Mouse (Mus musculus) forebrain, embryonic 10.5 days (tissue): ENCODE measurements around the gene Nacc2. TPM values are rescaled to one million over a fixed set of nuclear protein-coding genes. Genes with fewer than 3 reads are reported as not detected.

Experiments used
- DNase-seq: peaks from one replicate; pipeline ENCODE4 v3.0.0-alpha.2; 2017; ENCODE audit warnings: low spot score; ENCODE audit errors: extremely low spot score
- H3K27ac ChIP-seq: fragments of 300-500 bp; sonication (generic); 2 replicates; pipeline ENCODE4 v1.5.1; 2016; ENCODE audit warnings: mild to moderate bottlenecking
- H3K27me3 ChIP-seq: fragments of 300-500 bp; sonication (generic); 2 replicates; pipeline ENCODE4 v1.6.1; 2016; ENCODE audit warnings: mild to moderate bottlenecking; ENCODE audit not compliant: poor library complexity, severe bottlenecking
- H3K36me3 ChIP-seq: fragments of 300-500 bp; sonication (generic); replicated peaks from 2 replicates; pipeline ENCODE4 v1.6.1; 2016; ENCODE audit warnings: mild to moderate bottlenecking, moderate library complexity
- H3K4me1 ChIP-seq: fragments of 300-500 bp; sonication (generic); 2 replicates; pipeline ENCODE4 v1.6.1; 2016
- H3K4me3 ChIP-seq: fragments of 300-500 bp; sonication (generic); 2 replicates; pipeline ENCODE4 v1.5.1; 2016; ENCODE audit warnings: mild to moderate bottlenecking, moderate library complexity
- H3K9me3 ChIP-seq: fragments of 300-500 bp; sonication (generic); 2 replicates; pipeline ENCODE4 v1.6.1; 2016; ENCODE audit warnings: mild to moderate bottlenecking, moderate library complexity
- WGBS: fragments of 180-500 bp; shearing (Covaris S2); methylation state at CpG from one replicate; pipeline ENCODE4 v1.1.7; 2016; 5-methylcytosine and 5-hydroxymethylcytosine counted together
- polyA plus RNA-seq: library from polyadenylated mRNA; unstranded; fragments of >200 nt; fragmentation: Nextera tagmentation; extraction: Ambion mirVana; gene quantifications from 2 replicates; pipeline ENCODE4 v1.2.1, GENCODE M21; 2016

Gene Nacc2
- polyA plus RNA-seq, 1 experiment from 2014 or later: 5.8 TPM

- WGBS: 82% methylated on average over 7 of the region's 7 CpGs
- no peak for DNase-seq
- Histone ChIP-seq H3K9me3 (no peaks in the 10 kb centered on the region), H3K36me3 (no peaks in the 10 kb centered on the region), H3K4me3 (no peak overlapping the region), H3K27ac (no peak overlapping the region), H3K27me3 (no peaks in the 10 kb centered on the region), H3K4me1 (peaks cover 8% of the 10 kb centered on the region)
Measured at GRCm38 (mm10) chr2:26146337-26147042, 23.5 kb upstream of the Nacc2 start.

- Histone ChIP-seq H3K9me3 (no peaks in the 10 kb centered on the region), H3K27ac (no peak overlapping the region), H3K4me3 (no peak overlapping the region), H3K36me3 (no peaks in the 10 kb centered on the region), H3K4me1 (peaks cover 17% of the 10 kb centered on the region), H3K27me3 (no peaks in the 10 kb centered on the region)
- 89% methylated on average over 4 of the region's 4 CpGs for WGBS
- DNase-seq: no peak
Measured at GRCm38 (mm10) chr2:26145113-26145512, 22.1 kb upstream of the Nacc2 start.

- DNase-seq: no peak
- no peak overlapping the region for H3K27ac ChIP-seq
- H3K4me1 ChIP-seq: peaks cover 23% of the 10 kb centered on the region
- 79% methylated on average over 4 of the region's 4 CpGs for WGBS
- no peaks in the 10 kb centered on the region for H3K27me3 ChIP-seq
- no peaks in the 10 kb centered on the region for H3K36me3 ChIP-seq
- H3K4me3 ChIP-seq: no peak overlapping the region
- no peaks in the 10 kb centered on the region for H3K9me3 ChIP-seq
Measured at GRCm38 (mm10) chr2:26144331-26144730, 21.3 kb upstream of the Nacc2 start.

- DNase-seq: no peak
- 78% methylated on average over 2 of the region's 2 CpGs for WGBS
- no peaks in the 10 kb centered on the region for H3K9me3 ChIP-seq
- no peaks in the 10 kb centered on the region for H3K27me3 ChIP-seq
- H3K36me3 ChIP-seq: peaks cover 1% of the 10 kb centered on the region
- peaks cover 30% of the 10 kb centered on the region for H3K4me1 ChIP-seq
- H3K27ac ChIP-seq: no peak overlapping the region
- no peak overlapping the region for H3K4me3 ChIP-seq
Measured at GRCm38 (mm10) chr2:26143556-26143955, 20.5 kb upstream of the Nacc2 start.

- Histone ChIP-seq H3K4me1 (peaks cover 34% of the 10 kb centered on the region), H3K36me3 (peaks cover 7% of the 10 kb centered on the region), H3K4me3 (no peak overlapping the region), H3K9me3 (no peaks in the 10 kb centered on the region), H3K27me3 (no peaks in the 10 kb centered on the region), H3K27ac (no peak overlapping the region)
- WGBS: 84% methylated on average over 3 of the region's 3 CpGs
- DNase-seq: no peak
Measured at GRCm38 (mm10) chr2:26142986-26143385, 20.0 kb upstream of the Nacc2 start.

GRCm38 (mm10) chr2:26141893-26142635 lies 19.0 kb upstream of the Nacc2 start:
- 70% methylated on average over 12 of the region's 12 CpGs for WGBS
- H3K27ac ChIP-seq: no peak overlapping the region
- H3K36me3 ChIP-seq: peaks cover 16% of the 10 kb centered on the region
- H3K27me3 ChIP-seq: no peaks in the 10 kb centered on the region
- peaks cover 38% of the 10 kb centered on the region for H3K4me1 ChIP-seq
- DNase-seq: no peak
- peak overlapping the region; percentile 74; the same call in 1 of the 2 replicates for H3K4me3 ChIP-seq
- no peaks in the 10 kb centered on the region for H3K9me3 ChIP-seq

- Histone ChIP-seq H3K4me3 (peak overlapping the region; percentile 74), H3K27me3 (no peaks in the 10 kb centered on the region), H3K9me3 (no peaks in the 10 kb centered on the region), H3K4me1 (peaks cover 39% of the 10 kb centered on the region), H3K36me3 (peaks cover 25% of the 10 kb centered on the region), H3K27ac (peak overlapping the region; percentile 98)
- 19% methylated on average over 6 of the region's 6 CpGs for WGBS
- DNase-seq: no peak
Measured at GRCm38 (mm10) chr2:26140903-26141302, 17.9 kb upstream of the Nacc2 start.

- Histone ChIP-seq H3K27ac (peak overlapping the region; percentile 98), H3K4me3 (peak overlapping the region; percentile 74), H3K4me1 (peaks cover 39% of the 10 kb centered on the region), H3K27me3 (no peaks in the 10 kb centered on the region), H3K36me3 (peaks cover 31% of the 10 kb centered on the region), H3K9me3 (no peaks in the 10 kb centered on the region)
- DNase-seq: peak; percentile 100
- under 1% methylated on average over 60 of the region's 60 CpGs for WGBS
Measured at GRCm38 (mm10) chr2:26140292-26140819, 17.3 kb upstream of the Nacc2 start.

GRCm38 (mm10) chr2:26139545-26140206 lies 16.7 kb upstream of the Nacc2 start:
- peak; percentile 78 for DNase-seq
- Histone ChIP-seq H3K4me3 (peak overlapping the region; percentile 74), H3K4me1 (peaks cover 39% of the 10 kb centered on the region), H3K36me3 (peaks cover 32% of the 10 kb centered on the region), H3K27me3 (no peaks in the 10 kb centered on the region), H3K9me3 (no peaks in the 10 kb centered on the region), H3K27ac (peak overlapping the region; percentile 98)
- WGBS: under 1% methylated on average over 60 of the region's 60 CpGs

GRCm38 (mm10) chr2:26139034-26139544 lies 16.1 kb upstream of the Nacc2 start:
- no peak for DNase-seq
- peak overlapping the region; percentile 74 for H3K4me3 ChIP-seq
- WGBS: 58% methylated on average over 7 of the region's 7 CpGs
- no peaks in the 10 kb centered on the region for H3K27me3 ChIP-seq
- H3K9me3 ChIP-seq: no peaks in the 10 kb centered on the region
- peak overlapping the region; percentile 98 for H3K27ac ChIP-seq
- H3K4me1 ChIP-seq: peaks cover 41% of the 10 kb centered on the region
- peaks cover 32% of the 10 kb centered on the region for H3K36me3 ChIP-seq

- no peaks in the 10 kb centered on the region for H3K27me3 ChIP-seq
- no peak for DNase-seq
- WGBS: 81% methylated on average over 31 of the region's 31 CpGs
- no peaks in the 10 kb centered on the region for H3K9me3 ChIP-seq
- peaks cover 47% of the 10 kb centered on the region for H3K4me1 ChIP-seq
- H3K4me3 ChIP-seq: peak overlapping the region; percentile 74
- peaks cover 32% of the 10 kb centered on the region for H3K36me3 ChIP-seq
- peak overlapping the region; percentile 98 for H3K27ac ChIP-seq
Measured at GRCm38 (mm10) chr2:26138252-26139033, 15.4 kb upstream of the Nacc2 start.

- DNase-seq: no peak
- H3K27ac ChIP-seq: no peak overlapping the region
- no peak overlapping the region for H3K4me3 ChIP-seq
- WGBS: 91% methylated on average over 2 of the region's 2 CpGs
- H3K9me3 ChIP-seq: no peaks in the 10 kb centered on the region
- H3K27me3 ChIP-seq: peaks cover 6% of the 10 kb centered on the region; the same call in 1 of the 2 replicates
- H3K36me3 ChIP-seq: peaks cover 32% of the 10 kb centered on the region
- peaks cover 57% of the 10 kb centered on the region for H3K4me1 ChIP-seq
Measured at GRCm38 (mm10) chr2:26134591-26134990, 11.6 kb upstream of the Nacc2 start.
